Mouse (Mus musculus): Measurements from ENCODE around the gene Tmem147.

Gene Tmem147

DNA sequence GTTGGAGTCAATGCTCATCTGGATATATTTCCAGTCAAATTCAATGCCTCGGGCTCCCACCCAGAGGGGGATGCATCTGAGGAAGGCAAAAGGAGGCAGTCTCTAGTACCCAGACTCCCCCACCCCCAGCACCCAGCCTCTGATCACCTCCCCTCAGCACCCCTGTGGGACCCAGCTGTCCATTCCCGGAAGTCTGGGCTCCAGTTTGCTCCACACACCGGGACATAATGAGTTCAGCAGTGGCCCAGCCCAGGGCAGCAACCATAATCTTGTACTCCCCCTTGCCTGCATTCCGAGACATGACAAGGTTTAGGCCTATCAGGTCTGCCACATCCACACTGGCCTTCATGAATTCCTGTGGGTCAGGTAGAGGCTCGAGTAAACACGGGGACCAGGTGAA, 1.1 kb downstream of the Tmem147 start:
- DNase-seq (ENCODE audit: low read depth, low spot score): no peak

DNA sequence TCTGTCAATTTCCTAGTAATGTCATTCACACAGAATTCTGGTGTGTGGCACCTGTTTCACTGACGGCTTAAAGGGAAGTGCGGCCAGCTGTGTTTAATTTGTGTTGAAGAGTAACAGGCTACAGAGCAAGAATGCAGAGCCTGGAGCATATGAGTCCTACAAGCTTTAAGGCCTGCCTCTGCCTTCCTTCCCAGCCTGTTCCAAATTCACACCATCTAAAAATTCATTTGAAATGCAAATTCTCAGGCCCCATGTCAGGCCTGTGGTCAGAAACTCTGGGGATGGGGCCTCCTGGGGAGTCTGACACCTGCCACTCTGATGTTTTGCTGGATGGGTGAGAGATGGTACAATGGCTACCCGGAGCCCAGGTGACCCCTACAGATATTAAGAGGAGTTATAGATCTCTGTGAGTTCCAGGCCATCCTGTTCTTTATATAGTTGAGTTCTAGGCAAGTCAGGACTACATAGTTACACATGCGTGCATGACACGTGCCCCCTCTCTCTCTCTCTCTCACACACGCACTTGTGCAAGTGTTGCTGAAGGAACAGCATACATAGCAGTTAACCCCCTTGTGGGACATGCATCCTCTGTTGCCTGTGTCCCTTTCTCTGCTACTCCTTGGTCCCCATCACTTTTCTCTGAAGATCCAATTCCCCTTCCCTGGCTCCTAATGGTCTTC, 5.9 kb downstream of the Tmem147 start:
- DNase-seq (ENCODE audit: low read depth, low spot score): no peak

DNA sequence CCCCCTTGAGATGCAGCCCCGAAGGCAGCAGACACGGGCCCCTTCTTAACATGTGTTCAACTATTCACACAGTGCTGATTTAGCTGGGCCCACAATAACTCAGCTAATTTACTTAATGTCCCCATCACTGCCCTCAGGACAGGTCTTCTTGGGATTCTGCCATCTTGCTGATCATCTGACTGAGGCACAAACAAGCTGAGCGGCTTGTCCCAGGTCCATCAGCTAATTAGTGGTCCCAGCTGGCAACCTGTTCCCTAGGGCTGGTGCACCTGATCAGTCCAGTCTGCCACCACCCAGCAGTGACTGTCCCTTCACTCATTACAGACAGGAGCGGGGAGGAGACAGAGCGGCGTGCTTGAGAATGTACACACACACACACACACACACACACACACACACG, 8.1 kb downstream of the Tmem147 start:
- no peak for DNase-seq (ENCODE audit: low read depth, low spot score)

DNA sequence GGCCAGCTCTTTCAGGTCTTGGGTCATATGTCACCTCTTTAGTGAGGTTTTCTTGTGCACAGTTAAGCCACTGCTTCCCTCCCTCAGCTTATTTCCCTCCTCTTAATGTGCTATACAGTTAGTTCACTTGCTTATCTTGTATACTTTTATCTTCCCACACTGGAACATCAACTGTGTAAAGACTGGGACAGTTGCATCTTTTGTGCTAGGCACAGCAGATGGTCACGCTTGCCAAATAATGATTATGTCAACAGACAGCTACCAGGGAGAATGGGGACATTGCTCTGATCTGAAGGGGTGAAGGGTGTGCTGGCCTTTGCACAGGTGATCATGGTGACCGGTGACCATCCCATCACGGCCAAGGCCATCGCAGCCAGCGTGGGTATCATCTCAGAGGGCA, 9.7 kb downstream of the Tmem147 start:
- no peak for DNase-seq (ENCODE audit: low read depth, low spot score)

DNA sequence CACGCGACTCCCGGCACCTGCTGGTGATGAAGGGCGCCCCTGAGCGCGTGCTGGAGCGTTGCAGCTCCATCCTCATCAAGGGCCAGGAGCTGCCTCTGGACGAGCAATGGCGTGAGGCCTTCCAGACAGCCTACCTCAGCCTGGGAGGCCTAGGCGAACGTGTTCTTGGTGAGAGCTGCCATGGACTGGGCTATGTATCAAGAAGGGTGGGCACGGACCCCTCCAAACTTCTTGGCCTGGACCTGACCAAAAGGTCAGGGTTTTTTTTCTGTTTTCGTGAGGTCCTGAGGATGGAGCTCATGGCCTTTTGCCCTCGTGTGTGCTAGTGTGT, 11.7 kb downstream of the Tmem147 start:
- no peak for DNase-seq (ENCODE audit: low read depth, low spot score)

DNA sequence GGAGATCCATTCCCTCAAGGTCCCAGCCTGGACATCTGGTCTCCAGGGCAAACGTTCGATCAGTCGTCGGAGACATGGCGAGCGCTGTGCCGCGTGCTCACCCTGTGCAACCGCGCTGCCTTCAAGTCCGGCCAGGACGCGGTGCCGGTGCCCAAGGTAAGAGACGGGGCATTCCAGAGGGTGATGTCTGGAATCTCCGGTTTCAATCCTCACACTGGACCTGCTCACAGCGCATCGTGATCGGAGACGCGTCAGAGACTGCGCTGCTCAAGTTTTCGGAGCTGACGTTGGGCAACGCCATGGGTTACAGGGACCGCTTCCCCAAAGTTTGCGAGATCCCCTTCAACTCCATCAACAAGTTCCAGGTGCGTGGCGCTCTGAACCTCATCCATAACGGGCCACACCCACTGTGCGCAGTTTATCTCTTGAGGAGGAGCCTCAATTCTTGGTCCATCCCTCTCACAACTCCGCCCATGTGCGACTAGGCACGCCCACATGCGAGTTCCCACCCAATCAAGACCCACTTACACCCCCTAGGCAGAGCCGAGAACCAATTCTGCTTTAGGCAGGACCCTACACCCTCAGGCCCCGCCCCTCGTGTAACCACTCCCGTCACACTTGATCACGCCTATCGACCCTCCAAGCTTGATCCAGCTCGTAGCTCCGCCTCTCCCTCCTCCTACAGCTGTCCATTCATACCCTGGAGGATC, 12.2 kb downstream of the Tmem147 start:
- peak; percentile 77 for DNase-seq (ENCODE audit: low read depth, low spot score)

DNA sequence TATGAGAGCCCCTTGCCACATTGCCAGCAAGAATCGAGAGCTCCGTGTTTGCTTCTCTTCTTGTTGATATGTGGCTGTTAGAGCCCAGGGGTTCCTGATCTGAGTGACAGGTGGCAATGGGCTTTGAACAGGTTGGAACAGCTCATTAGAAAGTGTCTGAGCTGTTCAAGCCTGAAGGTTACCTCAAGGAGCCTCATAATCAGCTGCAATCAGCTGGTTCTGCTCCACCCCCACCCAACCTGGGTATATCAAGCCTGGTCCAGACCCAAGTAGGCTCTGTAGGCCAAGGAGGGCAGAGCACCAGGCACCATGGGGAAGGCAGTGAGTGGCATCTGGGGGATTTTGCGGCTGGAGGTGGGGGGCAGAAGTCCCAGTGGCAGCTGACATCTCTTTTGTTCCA, 17.4 kb downstream of the Tmem147 start, which contains the start of gene Atp4a:
Gene Atp4a (plus strand): TSS at position 268 of the 400 bp plus-strand sequence.
- no peak for DNase-seq (ENCODE audit: low read depth, low spot score)

DNA sequence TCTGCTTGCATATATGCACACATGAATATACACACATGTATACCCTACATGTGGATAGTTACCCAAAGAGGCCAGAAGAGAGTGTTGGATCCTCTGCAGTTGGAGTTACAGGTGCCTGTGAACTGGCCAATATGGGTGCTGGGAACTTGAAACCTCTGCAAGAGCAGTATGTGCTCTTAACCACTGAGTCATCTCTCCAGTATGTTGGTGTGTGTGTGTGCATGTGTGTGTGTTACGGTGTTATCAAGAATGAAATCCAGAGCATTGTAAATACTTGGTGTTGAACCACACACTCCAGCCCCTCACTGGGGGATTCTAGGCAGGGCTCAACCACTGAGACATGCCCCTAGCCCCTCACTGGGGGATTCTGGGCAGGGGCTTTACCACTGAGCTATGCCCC, 21.9 kb downstream of the Tmem147 start:
- no peak for DNase-seq (ENCODE audit: low read depth, low spot score)

DNA sequence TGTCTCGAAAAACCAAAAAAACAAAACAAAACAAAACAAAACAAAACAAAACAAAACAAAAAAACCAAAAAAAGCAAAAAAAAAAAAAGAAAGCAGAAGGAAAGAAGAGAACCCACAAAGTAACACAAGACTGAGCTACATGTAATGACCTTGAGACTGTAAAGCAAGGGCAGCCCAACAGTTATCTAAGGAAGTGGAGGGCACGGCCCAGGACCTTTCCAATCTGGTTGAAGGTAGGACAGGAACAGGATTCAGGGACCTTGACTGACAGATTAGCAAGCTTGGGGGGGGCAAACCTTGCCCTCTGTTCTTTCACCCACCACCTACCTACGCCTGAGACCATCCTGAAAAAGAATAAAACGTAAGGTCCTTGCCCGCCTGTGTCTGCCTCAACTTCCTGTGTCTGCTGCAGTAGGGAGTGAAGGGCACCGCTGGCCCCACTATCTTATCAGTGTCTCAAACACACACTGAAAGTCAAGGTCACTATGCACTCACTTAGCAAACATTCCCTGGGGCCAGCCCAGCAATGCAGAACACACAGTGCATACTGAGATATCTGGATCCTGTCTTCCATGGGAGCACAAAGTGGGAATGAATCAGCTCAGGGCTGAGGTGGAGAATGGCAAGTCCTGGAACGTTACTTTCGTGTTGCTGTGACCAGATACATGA, 23.0 kb downstream of the Tmem147 start:
- DNase-seq (ENCODE audit: low read depth, low spot score): no peak

DNA sequence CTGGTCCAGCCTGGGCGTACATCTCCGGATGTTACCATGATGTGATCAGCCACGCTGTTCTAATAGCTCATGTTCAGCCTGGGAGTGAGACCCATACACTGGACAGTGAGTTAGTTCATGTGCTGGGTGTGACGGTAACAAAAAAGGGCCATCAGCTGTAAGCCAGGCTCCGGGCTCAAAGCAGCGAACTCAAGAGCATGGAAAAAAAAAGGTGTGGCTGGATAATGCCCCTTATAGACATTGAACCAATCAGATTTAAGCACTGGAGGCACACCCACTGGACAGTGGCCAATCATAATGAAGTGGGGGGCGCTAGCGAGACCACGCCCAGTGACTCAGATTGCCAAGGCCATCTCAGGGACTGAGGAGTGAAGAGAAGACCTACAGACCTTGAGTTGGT, 30.8 kb downstream of the Tmem147 start, which contains the start of gene 2200002J24Rik:
Gene 2200002J24Rik (plus strand): TSS at position 338 of the 400 bp plus-strand sequence.
- DNase-seq (ENCODE audit: low read depth, low spot score): no peak

DNA sequence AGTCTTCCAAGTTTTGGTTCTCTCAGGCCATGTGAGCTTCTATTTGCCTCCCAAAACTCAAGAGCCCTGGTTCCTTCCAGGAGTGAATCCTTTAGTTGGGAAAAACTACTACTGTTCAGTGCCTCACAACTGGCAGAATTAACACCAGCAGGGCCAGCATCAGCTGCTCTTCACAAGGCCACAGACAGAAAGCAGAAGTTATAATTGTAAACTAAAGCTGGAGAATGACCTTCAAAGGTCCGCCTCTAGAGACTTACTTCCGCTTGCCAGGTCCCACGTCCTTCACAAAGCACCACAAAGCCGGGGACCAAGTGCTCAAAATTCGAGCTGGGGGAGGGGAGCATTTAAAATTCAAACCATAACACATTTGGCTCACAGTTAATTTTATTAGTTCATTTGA, 31.2 kb downstream of the Tmem147 start:
- no peak for DNase-seq (ENCODE audit: low read depth, low spot score)

DNA sequence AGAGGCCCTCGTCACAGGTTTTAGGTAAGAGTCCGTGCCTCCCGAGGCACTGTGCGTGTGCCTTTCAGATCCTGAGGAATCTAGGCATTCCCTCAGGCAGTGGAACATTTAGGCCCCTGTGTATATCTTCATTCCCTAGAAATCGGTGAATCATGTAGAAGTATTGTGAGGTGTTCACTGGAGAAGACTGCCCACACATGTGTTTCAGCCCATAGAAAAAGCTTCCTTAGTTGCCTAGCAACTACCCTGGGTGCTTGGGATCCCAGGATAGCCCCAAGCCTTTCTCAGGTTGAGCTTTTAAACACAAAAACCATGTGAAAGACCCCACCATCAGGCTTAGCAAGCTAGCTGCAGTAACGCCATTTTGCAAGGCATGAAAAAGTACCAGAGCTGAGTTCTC, 41.0 kb downstream of the Tmem147 start:
- DNase-seq (ENCODE audit: low read depth, low spot score): no peak

DNA sequence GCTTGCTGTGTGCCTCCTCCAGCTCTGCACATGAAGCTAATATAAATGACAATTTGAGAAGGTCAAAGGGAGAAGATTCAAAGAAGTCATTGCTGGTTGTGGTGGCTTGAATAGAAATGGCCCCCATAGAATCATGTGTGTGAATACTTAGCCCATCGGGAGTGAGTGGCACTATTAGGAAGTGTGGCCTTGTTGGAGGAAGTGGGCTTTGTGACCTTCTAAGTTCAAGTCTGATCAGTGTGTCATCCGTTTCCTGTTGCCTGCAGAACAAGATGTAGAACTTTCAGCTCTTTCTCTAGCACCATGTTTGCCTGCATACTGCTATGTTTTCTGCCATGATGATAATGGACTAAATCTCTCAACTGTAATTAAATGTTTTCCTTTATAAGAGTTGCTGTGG, 45.9 kb downstream of the Tmem147 start:
- DNase-seq (ENCODE audit: low read depth, low spot score): no peak

DNA sequence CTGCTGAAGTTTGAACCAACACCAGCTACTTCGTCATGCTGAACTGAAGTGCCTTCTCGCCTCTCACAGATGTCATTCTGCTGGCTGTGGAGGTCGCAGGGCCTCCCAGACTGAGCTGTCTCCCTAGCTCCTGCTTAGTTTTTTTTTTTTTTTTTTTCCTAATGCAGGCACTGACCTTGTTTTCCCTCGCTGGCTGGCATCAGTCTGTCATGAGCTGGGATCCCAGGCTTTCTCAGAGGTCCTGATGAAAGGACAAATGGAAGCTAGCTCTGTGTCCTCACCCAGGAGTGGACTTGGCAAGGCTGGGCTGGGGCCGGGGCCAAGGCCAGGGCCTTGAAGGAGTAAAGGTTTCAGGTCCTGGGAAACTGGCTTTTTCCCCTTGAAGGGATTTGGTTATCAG, 47.4 kb downstream of the Tmem147 start:
- DNase-seq (ENCODE audit: low read depth, low spot score): no peak

DNA sequence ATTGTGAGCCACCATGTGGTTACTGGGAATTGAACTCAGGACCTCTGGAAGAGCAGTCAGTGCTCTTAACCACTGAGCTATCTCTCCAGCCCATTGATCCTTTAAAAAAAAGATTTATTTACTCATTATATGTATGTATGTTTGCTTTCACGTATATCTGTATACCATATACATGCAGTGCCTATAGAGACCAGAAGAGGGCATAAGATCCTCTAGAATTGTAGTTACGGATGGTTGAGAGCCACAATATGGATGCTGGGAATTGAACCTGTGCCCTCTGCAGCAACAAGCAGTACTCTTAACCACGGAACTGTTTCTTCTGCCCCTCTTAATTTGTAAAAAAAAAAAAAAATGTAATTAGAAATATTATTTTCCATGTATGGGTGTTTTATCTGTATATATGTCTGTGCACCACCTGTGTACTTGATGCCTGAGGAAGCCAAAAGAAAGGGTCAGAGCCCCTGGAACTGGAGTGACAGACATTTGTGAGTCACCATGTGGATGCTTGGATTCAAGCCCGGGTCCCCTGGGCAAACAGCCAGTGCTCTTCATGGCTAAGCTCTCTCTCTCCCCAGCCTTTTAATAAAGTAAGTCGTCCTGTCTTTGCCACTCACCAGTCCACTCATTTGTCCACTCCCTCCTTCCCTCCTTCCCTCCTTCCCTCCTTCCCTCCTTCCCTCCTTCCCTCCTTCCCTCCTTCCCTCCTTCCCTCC, 50.9 kb downstream of the Tmem147 start:
- no peak for DNase-seq (ENCODE audit: low read depth, low spot score)
